Mouse (Mus musculus) gastrocnemius, postnatal 10 days (tissue): ENCODE measurements around the gene Nkain1. TPM values are rescaled to one million over a fixed set of nuclear protein-coding genes. Genes with fewer than 3 reads are reported as not detected.

Experiments
- DNase-seq: peaks from one replicate; pipeline ENCODE4 v3.0.0; 2021; ENCODE audit warnings: mixed read lengths
- total RNA-seq, 2 experiments: library from RNA; stranded (reverse); gene quantifications; 2 replicates each; pipeline ENCODE4 v1.2.3; 2021

Gene Nkain1
- total RNA-seq, 2 experiments from 2014 or later: 14.3 to 15.8 TPM

- no peak for DNase-seq
Measured at GRCm38 (mm10) chr4:130552312-130553120, 21.5 kb downstream of the Nkain1 start.

- no peak for DNase-seq
Measured at GRCm38 (mm10) chr4:130550511-130550910, 23.5 kb downstream of the Nkain1 start.

DNA sequence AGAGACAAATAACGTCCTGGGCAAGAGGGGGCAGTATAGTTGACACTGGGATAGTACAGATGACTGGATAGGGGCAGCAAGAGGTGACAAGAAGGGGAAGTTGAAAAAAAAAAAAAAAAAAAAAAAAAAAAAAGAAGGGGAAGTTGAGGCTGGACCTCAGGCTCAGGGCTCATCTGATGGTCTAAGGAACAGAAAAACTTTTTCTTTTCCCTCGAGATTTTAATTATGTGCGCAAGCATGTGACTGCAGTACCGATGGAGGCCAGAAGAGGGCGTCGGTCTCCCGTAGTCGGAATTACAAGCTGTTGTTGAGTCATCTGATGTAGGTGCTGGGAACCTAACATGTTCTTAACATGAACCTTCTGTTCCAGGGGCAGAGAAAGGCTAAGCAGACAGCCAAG lies 24.8 kb downstream of the Nkain1 start:
- DNase-seq: no peak

GRCm38 (mm10) chr4:130546798-130547562 lies 27.0 kb downstream of the Nkain1 start:
- no peak for DNase-seq

GRCm38 (mm10) chr4:130544392-130544791 lies 29.6 kb downstream of the Nkain1 start:
- no peak for DNase-seq

DNA sequence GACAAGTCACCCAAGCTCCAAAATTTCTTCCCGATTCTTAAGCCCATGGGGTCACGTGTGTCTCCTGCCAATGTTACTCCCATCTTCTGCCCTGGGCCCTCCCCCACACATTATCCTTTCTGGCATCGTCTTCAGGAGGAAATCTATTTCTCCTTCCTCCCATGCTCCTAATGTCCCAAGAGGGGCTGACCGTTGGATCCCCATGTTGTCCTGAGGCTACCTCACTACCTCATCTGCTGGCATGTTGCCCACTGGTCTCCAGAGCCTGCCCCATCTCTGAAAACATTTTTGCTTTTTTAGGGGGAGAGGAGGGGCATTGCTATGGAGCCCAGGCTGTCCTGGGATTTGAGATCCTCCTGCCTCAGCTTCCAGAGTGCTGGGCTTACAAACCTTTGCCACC lies 30.9 kb downstream of the Nkain1 start:
- DNase-seq: no peak

- DNase-seq: no peak
Measured at GRCm38 (mm10) chr4:130540831-130541230, 33.1 kb downstream of the Nkain1 start.

- no peak for DNase-seq
Measured at GRCm38 (mm10) chr4:130539706-130540105, 34.3 kb downstream of the Nkain1 start.

DNA sequence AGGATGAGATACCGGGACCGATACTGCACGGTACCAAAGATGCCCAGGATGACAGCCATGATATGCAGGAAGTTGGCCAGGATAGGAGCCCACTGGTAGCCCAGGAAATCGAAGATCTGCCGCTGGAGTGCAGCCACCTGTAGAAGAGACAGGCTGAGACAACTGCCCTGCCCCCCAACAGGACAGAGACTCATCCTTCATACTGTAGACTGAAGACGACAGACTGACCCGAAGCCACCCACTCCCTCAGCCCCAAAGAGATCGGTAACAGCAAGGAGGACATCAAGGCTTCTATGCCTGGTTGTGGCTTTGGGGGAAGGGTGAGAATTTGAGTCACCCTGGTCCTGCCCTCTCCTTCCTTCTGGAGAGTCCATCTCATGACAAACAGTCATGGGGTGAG lies 34.9 kb downstream of the Nkain1 start:
- DNase-seq: no peak

- DNase-seq: no peak
Measured at GRCm38 (mm10) chr4:130537371-130537770, 36.6 kb downstream of the Nkain1 start.

- no peak for DNase-seq
Measured at GRCm38 (mm10) chr4:130535789-130536188, 38.2 kb downstream of the Nkain1 start.

DNA sequence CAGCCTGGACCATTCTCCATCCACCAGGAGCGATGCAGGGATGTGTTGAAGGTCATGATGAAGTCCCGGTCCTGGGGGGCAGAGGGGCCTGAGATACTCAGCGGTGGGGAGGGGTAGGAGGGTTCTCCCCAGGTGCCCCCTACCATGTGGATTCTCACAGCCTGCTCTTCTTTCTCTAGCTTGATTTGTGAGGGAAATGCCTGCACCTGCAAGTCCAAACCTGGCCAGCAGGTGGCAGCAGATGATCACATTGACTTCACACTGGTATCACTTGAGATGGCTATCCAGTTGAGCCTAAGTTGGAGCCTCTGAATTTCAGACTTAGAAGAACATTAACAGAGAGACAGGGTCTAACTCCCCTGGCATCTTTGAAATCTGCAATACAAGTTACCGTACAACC lies 40.0 kb downstream of the Nkain1 start:
- peak; percentile 89 for DNase-seq

DNA sequence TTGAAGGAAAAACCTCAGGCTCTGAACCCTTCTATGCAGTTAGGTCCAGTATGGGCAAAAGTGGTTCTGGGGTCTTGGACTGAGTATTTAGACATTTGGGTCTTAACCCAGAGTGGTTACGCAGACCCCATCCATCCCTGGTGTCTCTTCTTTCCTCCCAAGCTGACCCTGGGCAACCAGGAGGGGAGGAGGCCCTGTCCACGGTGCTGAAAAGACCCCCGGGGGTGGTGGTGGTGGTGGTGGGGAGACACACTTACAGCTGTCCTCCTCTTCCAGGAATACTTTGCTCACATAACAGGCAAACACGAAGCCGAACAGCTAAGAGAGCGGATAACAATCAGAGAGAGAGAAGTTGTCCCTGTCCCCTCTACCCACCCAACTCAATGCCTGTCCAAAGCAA lies 41.6 kb downstream of the Nkain1 start:
- DNase-seq: no peak

- peak; percentile 90 for DNase-seq
Measured at GRCm38 (mm10) chr4:130531645-130532280, 42.2 kb downstream of the Nkain1 start.

- no peak for DNase-seq
Measured at GRCm38 (mm10) chr4:130527804-130528203, 46.2 kb downstream of the Nkain1 start.

- no peak for DNase-seq
Measured at GRCm38 (mm10) chr4:130525041-130525440, 48.9 kb downstream of the Nkain1 start.

GRCm38 (mm10) chr4:130521466-130521865 lies 52.5 kb downstream of the Nkain1 start:
- no peak for DNase-seq

GRCm38 (mm10) chr4:130520482-130520851 lies 53.5 kb downstream of the Nkain1 start:
- no peak for DNase-seq

- peak; percentile 88 for DNase-seq
Measured at GRCm38 (mm10) chr4:130519567-130520481, 54.1 kb downstream of the Nkain1 start.

DNA sequence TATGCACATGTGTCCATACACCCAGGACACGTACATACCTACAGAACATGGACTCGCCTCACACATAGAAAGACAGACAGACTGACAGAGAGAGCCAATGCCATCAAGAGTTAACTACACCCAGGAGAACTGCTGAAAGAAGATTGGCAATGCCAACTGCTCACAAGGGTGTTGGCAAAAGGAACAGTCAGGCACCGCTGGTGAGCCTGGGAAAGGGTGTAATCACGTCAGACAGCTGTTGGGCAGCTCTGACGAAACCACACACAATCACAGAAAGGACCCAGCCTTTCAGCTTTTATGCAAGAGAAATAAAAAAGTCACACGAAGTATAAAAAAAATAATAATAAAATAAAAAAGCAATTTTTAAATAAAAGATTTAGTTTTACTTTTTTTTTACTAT lies 57.5 kb downstream of the Nkain1 start:
- DNase-seq: no peak
